Mouse (Mus musculus) heart, embryonic 11.5 days (tissue): ENCODE data around the gene Knstrn. TPM values are rescaled to one million over a fixed set of nuclear protein-coding genes. Genes with fewer than 3 reads are reported as not detected.

ENCODE experiments used
- ATAC-seq: fragments of 200-750 bp; cut with Nextera tagmentation; replicated peaks from 2 replicates; pipeline ENCODE4 v1.8.0; 2017; ENCODE audit warnings: moderate library complexity; ENCODE audit not compliant: insufficient number of reproducible peaks, low FRiP score, low TSS enrichment
- H3K27ac ChIP-seq: fragments of 300-500 bp; sonication (generic); 2 replicates; pipeline ENCODE4 v1.5.1; 2014; ENCODE audit warnings: mild to moderate bottlenecking, low read depth, low read length
- H3K27me3 ChIP-seq: fragments of 300-500 bp; sonication (generic); 2 replicates; pipeline ENCODE4 v1.6.1; 2014; ENCODE audit warnings: mild to moderate bottlenecking, low read length, mixed read lengths; ENCODE audit not compliant: control insufficient read depth, insufficient read depth
- H3K36me3 ChIP-seq: fragments of 300-500 bp; sonication (generic); 2 replicates; pipeline ENCODE4 v1.6.1; 2014; ENCODE audit warnings: mild to moderate bottlenecking, low read length, moderate library complexity, mixed read lengths; ENCODE audit not compliant: control insufficient read depth, insufficient read depth
- H3K4me1 ChIP-seq: fragments of 300-500 bp; sonication (generic); 2 replicates; pipeline ENCODE4 v1.6.1; 2014; ENCODE audit warnings: low read length; ENCODE audit not compliant: control insufficient read depth, insufficient read depth
- H3K4me2 ChIP-seq: fragments of 300-500 bp; sonication (generic); 2 replicates; pipeline ENCODE4 v1.6.1; 2014; ENCODE audit warnings: mild to moderate bottlenecking, moderate library complexity
- H3K4me3 ChIP-seq: fragments of 300-500 bp; sonication (generic); 2 replicates; pipeline ENCODE4 v1.5.1; 2014; ENCODE audit warnings: low read depth, low read length
- H3K9ac ChIP-seq: fragments of 300-500 bp; sonication (generic); 2 replicates; pipeline ENCODE4 v1.6.1; 2014; ENCODE audit warnings: mild to moderate bottlenecking, low read depth, low read length, moderate library complexity
- H3K9me3 ChIP-seq: fragments of 300-500 bp; sonication (generic); replicated peaks from 2 replicates; pipeline ENCODE4 v1.6.1; 2016; ENCODE audit warnings: low read length; ENCODE audit not compliant: control insufficient read depth
- WGBS: fragments of 180-500 bp; shearing (Covaris S2); extraction: QIAGEN DNeasy Blood & Tissue Kit; methylation state at CpG from one replicate; pipeline ENCODE4 v1.1.7; 2014; ENCODE audit not compliant: insufficient replicate concordance; 5-methylcytosine and 5-hydroxymethylcytosine counted together
- polyA plus RNA-seq: library from polyadenylated mRNA; unstranded; fragments of >200 nt; fragmentation: Nextera tagmentation; extraction: Ambion mirVana; gene quantifications from 2 replicates; pipeline ENCODE4 v1.2.1, GENCODE M21; 2014

Knstrn gene
- polyA plus RNA-seq, 1 experiment from 2014 or later: 135 TPM

DNA sequence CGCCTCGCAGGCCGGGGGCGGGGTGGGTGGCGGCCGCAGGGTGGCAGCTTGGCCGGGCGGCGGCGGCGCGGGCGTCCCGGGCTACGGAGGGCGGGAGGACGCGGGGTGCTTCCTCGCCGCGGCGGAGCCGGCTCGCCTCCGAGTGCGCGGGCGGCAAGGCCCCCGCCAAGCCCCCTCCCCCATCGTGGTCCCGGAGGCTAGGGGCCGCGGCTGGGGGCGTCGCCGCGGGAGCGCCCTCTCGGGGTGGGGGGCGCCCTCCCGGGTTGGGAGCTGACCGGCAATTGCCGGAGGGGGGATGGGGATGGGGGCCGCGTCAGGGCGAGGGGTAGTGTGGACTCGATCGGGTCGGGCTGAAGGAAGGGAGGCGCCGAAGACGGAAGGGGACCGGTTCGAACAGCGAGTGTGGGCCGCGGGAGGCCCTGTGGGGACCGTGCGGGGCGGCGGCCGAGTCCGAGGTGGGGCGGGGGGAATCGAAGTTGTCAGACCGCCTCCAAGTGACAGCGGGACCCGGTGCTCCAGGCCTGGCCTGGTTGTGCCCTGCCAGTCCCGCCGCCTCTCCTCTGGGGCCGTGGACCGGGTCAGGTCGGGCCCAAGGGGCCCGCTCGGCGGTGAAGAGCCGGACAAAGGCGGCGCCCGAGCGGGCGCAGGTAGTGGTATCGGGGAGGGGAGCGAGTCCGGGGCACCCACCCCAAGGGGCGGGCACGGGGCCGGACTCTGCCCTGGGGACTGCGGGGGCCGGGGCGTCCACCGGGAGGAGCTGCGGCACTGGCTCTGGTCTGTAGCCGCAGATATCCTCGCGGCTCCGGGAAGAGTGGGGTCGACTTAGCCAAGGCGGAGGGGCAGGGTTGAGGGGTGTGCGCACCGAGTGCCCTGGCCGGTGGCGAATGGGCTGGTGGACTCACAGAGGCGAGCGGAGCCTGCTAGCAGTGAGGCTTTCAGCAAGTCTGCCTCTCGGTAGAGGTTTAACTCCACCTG is 88.5 kb downstream of the Knstrn start:
- peak overlapping the region; percentile 81 for H3K27ac ChIP-seq
- peak; percentile 22; the same call in 1 of the 2 replicates for ATAC-seq
- H3K27me3 ChIP-seq: peaks cover 34% of the 10 kb centered on the region
- H3K9me3 ChIP-seq: no peaks in the 10 kb centered on the region
- no peaks in the 10 kb centered on the region for H3K36me3 ChIP-seq
- peak overlapping the region; percentile 94 for H3K4me2 ChIP-seq
- under 1% methylated on average over 60 of the region's 106 CpGs for WGBS
- peak overlapping the region; percentile 95 for H3K4me3 ChIP-seq
- H3K4me1 ChIP-seq: peaks cover 20% of the 10 kb centered on the region
- peak overlapping the region; percentile 83 for H3K9ac ChIP-seq

- Histone ChIP-seq H3K27ac (no peak overlapping the region), H3K4me1 (peaks cover 20% of the 10 kb centered on the region), H3K4me3 (peak overlapping the region; percentile 95), H3K27me3 (peaks cover 24% of the 10 kb centered on the region), H3K9me3 (no peaks in the 10 kb centered on the region), H3K36me3 (no peaks in the 10 kb centered on the region), H3K9ac (peak overlapping the region; percentile 8; the same call in 1 of the 2 replicates), H3K4me2 (peak overlapping the region; percentile 94)
- WGBS: 7% methylated on average over 10 of the region's 10 CpGs
- ATAC-seq: no peak
Measured at GRCm38 (mm10) chr2:118903333-118903741, 89.5 kb downstream of the Knstrn start.

Other genes with a start within 250 kb of the Knstrn start
- gene Bub1b, start 215.8 kb upstream of the Knstrn start, polyA plus RNA-seq: 67.3 and 83.3 TPM in 2 replicates
- 1.8 and 3.0 TPM in 2 replicates for gene Pak6, start 150.7 kb upstream of the Knstrn start, polyA plus RNA-seq
- 0.66 and 0.80 TPM in 2 replicates for gene Ankrd63, start 110.0 kb upstream of the Knstrn start, polyA plus RNA-seq
- 0.99 and 1.4 TPM in 2 replicates for gene Plcb2, start 85.6 kb upstream of the Knstrn start, polyA plus RNA-seq
- 45.4 and 46.7 TPM in 2 replicates for gene Inafm2, start 68.2 kb upstream of the Knstrn start, polyA plus RNA-seq
- gene Ccdc9b, start 51.3 kb upstream of the Knstrn start, polyA plus RNA-seq: 1.0 and 1.3 TPM in 2 replicates
- gene Phgr1, start 41.2 kb upstream of the Knstrn start, polyA plus RNA-seq: not detected in 2 replicates
- gene Disp2, start 34.3 kb upstream of the Knstrn start, polyA plus RNA-seq: 0.21 and 0.27 TPM in 2 replicates
- gene Ivd, start 48.0 kb downstream of the Knstrn start, polyA plus RNA-seq: 52.5 and 63.2 TPM in 2 replicates
- gene Bahd1, start 86.4 kb downstream of the Knstrn start, polyA plus RNA-seq: 0.77 and 1.1 TPM in 2 replicates
- 19.6 and 22.3 TPM in 2 replicates for gene Chst14, start 112.5 kb downstream of the Knstrn start, polyA plus RNA-seq
- 16.4 and 17.1 TPM in 2 replicates for gene Ccdc32, start 215.4 kb downstream of the Knstrn start, polyA plus RNA-seq
- 4.0 and 4.8 TPM in 2 replicates for gene Rpusd2, start 220.8 kb downstream of the Knstrn start, polyA plus RNA-seq
- gene Knl1, start 233.1 kb downstream of the Knstrn start, polyA plus RNA-seq: 26.5 and 30.9 TPM in 2 replicates